ENCODE assay signal across 25 mouse cellular contexts in the genomic region with DNA sequence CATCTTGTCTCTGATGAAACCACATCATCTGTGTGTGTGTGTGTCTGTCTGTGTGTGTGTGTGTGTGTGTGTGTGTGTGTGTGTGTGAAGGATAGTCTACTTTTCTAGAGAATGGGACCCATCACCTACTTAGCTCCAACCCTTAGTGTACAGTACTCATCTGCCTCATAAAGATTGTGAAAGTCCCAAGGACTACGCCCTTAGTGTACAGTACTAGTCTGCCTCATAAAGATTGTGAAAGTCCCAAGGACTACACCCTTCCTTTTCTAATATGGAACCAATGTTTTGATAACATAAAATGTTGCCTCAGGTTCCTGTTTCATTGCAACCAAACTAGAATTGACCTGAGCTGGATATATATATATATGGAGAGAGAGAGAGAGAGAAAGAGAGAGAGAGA.
DNase-seq lines count a peak whose midpoint lies in the region; ATAC-seq and TF ChIP-seq lines count a peak whose summit lies in the region.
"Had no signal": no experiment of that assay in that cellular context is flagged by ENCODE, and none has a peak within 500 bp of the region (broad histone marks: within the 10 kb centered on the region; RNA-seq: fewer than 3 reads in every experiment).

No protein-coding gene starts in this region.

- no peaks in the 10 kb centered on the region for H3K27me3 ChIP-seq in liver, postnatal 0 days (ENCODE audit: insufficient read depth, low read length)
- no peaks in the 10 kb centered on the region for H3K27me3 ChIP-seq in liver, embryonic 12.5 days (replicated peaks)
- no peaks in the 10 kb centered on the region for H3K27me3 ChIP-seq in MEL (ENCODE audit: control insufficient read depth in 1 of 2, insufficient read depth in 2 of 2, low read length in 2 of 2)
- no peaks in the 10 kb centered on the region for H3K27me3 ChIP-seq in intestine, embryonic 15.5 days (replicated peaks)
- H3K27me3 ChIP-seq: embryonic facial prominence, embryonic 13.5 days; forebrain, embryonic 15.5 days; heart, embryonic 15.5 days; hindbrain, embryonic 13.5 days; limb, embryonic 13.5 days; liver, embryonic 15.5 days; neural tube, embryonic 15.5 days had no signal

- no peak; the same call in 1 of the 2 replicates for TF ChIP-seq EP300 in liver, postnatal 0 days (IDR thresholded peaks at IDR 0.05; ENCODE audit: low read depth)
- TF ChIP-seq EP300 in MEL (IDR thresholded peaks at IDR 0.05; ENCODE audit: low read depth in 1 of 2, low read length in 2 of 2) = peak; percentile 57 to 66

- TF ChIP-seq POLR2A in MEL (IDR thresholded peaks at IDR 0.05; ENCODE audit: control insufficient read depth in 1 of 2, insufficient read depth in 1 of 2, low read depth in 1 of 2, low read length in 2 of 2, poor library complexity in 1 of 2) = no peak

- intact Hi-C loops in gastrocnemius, postnatal 14 days (cut with DNase I; ENCODE audit: low total_unique reads) = no loop called here

- no peaks in the 10 kb centered on the region for H3K36me3 ChIP-seq in liver, postnatal 0 days (replicated peaks; ENCODE audit: insufficient read depth, low read length)
- no peaks in the 10 kb centered on the region for H3K36me3 ChIP-seq in liver, embryonic 12.5 days
- H3K36me3 ChIP-seq in MEL (ENCODE audit: control insufficient read depth in 1 of 2, insufficient read depth in 2 of 2, low read length in 2 of 2) = peaks cover 0 to 10% of the 10 kb centered on the region in 2 experiments; a peak in 2 of 4 replicates
- no peaks in the 10 kb centered on the region for H3K36me3 ChIP-seq in intestine, embryonic 15.5 days
- H3K36me3 ChIP-seq: embryonic facial prominence, embryonic 13.5 days; forebrain, embryonic 10.5 days; forebrain, embryonic 15.5 days; heart, embryonic 10.5 days; heart, embryonic 15.5 days; hindbrain, embryonic 13.5 days; limb, embryonic 13.5 days; liver, embryonic 15.5 days; neural tube, embryonic 15.5 days had no signal

- H3K4me2 ChIP-seq in liver, postnatal 0 days (ENCODE audit: low read depth, low read length) = no peak overlapping the region
- H3K4me2 ChIP-seq in liver, embryonic 12.5 days = no peak overlapping the region
- H3K4me2 ChIP-seq in intestine, embryonic 15.5 days (replicated peaks) = no peak overlapping the region
- H3K4me2 ChIP-seq: embryonic facial prominence, embryonic 13.5 days; forebrain, embryonic 15.5 days; heart, embryonic 15.5 days; hindbrain, embryonic 13.5 days; limb, embryonic 13.5 days; liver, embryonic 15.5 days; neural tube, embryonic 15.5 days had no signal

- no peak for TF ChIP-seq RAD21 in MEL (IDR thresholded peaks at IDR 0.05; ENCODE audit: low read depth, low read length)

- H3K4me1 ChIP-seq in liver, postnatal 0 days (ENCODE audit: insufficient read depth) = peaks cover 9% of the 10 kb centered on the region; the same call in 1 of the 2 replicates
- H3K4me1 ChIP-seq in liver, embryonic 12.5 days = no peaks in the 10 kb centered on the region
- H3K4me1 ChIP-seq in MEL (ENCODE audit: control insufficient read depth in 1 of 2, insufficient read depth in 2 of 2, low read length in 2 of 2) = peaks cover 0 to 12% of the 10 kb centered on the region in 2 experiments; a peak in 3 of 4 replicates
- no peaks in the 10 kb centered on the region for H3K4me1 ChIP-seq in intestine, embryonic 15.5 days (replicated peaks)
- H3K4me1 ChIP-seq: embryonic facial prominence, embryonic 13.5 days; forebrain, embryonic 10.5 days; forebrain, embryonic 15.5 days; heart, embryonic 10.5 days; heart, embryonic 15.5 days; hindbrain, embryonic 13.5 days; liver, embryonic 15.5 days; neural tube, embryonic 15.5 days had no signal

- no peak for TF ChIP-seq CTCF in liver, postnatal 0 days (IDR thresholded peaks at IDR 0.05; ENCODE audit: low read depth)
- no peak for TF ChIP-seq CTCF in MEL (IDR thresholded peaks at IDR 0.05 in 2 of 3, conservative IDR thresholded peaks at IDR 0.05 in 1 of 3; ENCODE audit: control insufficient read depth in 1 of 3, insufficient read depth in 1 of 3, low read depth in 2 of 3, low read length in 3 of 3, poor library complexity in 1 of 3, severe bottlenecking in 1 of 3)

- no peak for DNase-seq in liver, postnatal 0 days
- DNase-seq in MEL (ENCODE audit: low read depth, low spot score) = peak; percentile 51
- DNase-seq in gastrocnemius, postnatal 14 days = no peak
- no peak for DNase-seq in urinary bladder, postnatal 10 days (ENCODE audit: low spot score)
- DNase-seq: adrenal gland, postnatal 10 days; cerebellum, adult 11 months; cerebellum, adult 9-11 months; heart, postnatal 4 days; lung, postnatal 14 days; midbrain, embryonic 14.5 days; retina, postnatal 1 day; right cerebral cortex, postnatal 14 days; thymus, postnatal 4 days had no signal

- H3K9me3 ChIP-seq in liver, postnatal 0 days (ENCODE audit: low read length) = no peaks in the 10 kb centered on the region
- H3K9me3 ChIP-seq in liver, embryonic 12.5 days (replicated peaks) = no peaks in the 10 kb centered on the region
- no peaks in the 10 kb centered on the region for H3K9me3 ChIP-seq in MEL (replicated peaks; ENCODE audit: insufficient read depth, low read length)
- no peaks in the 10 kb centered on the region for H3K9me3 ChIP-seq in intestine, embryonic 15.5 days
- H3K9me3 ChIP-seq: embryonic facial prominence, embryonic 13.5 days; forebrain, embryonic 10.5 days; forebrain, embryonic 15.5 days; heart, embryonic 10.5 days; heart, embryonic 15.5 days; hindbrain, embryonic 13.5 days; limb, embryonic 13.5 days; liver, embryonic 15.5 days; neural tube, embryonic 15.5 days had no signal

- no peak overlapping the region for H3K9ac ChIP-seq in liver, postnatal 0 days (replicated peaks)
- H3K9ac ChIP-seq in liver, embryonic 12.5 days = no peak overlapping the region
- no peak overlapping the region for H3K9ac ChIP-seq in MEL (ENCODE audit: control insufficient read depth, low read depth, low read length, poor library complexity, severe bottlenecking)
- no peak overlapping the region for H3K9ac ChIP-seq in intestine, embryonic 15.5 days
- H3K9ac ChIP-seq: embryonic facial prominence, embryonic 13.5 days; forebrain, embryonic 15.5 days; heart, embryonic 15.5 days; hindbrain, embryonic 13.5 days; limb, embryonic 13.5 days; liver, embryonic 15.5 days; neural tube, embryonic 15.5 days had no signal

- no peak overlapping the region for H3K27ac ChIP-seq in liver, postnatal 0 days (ENCODE audit: low read depth)
- no peak overlapping the region for H3K27ac ChIP-seq in liver, embryonic 12.5 days
- no peak overlapping the region; the same call in 1 of the 2 replicates for H3K27ac ChIP-seq in MEL (ENCODE audit: control insufficient read depth, low read depth, low read length)
- no peak overlapping the region for H3K27ac ChIP-seq in intestine, embryonic 15.5 days
- H3K27ac ChIP-seq: embryonic facial prominence, embryonic 13.5 days; forebrain, embryonic 10.5 days; forebrain, embryonic 15.5 days; heart, embryonic 10.5 days; heart, embryonic 15.5 days; hindbrain, embryonic 13.5 days; limb, embryonic 13.5 days; liver, embryonic 15.5 days; neural tube, embryonic 15.5 days had no signal

- H3K79me2 ChIP-seq in MEL (ENCODE audit: control insufficient read depth, insufficient read depth, low read length, poor library complexity) = no peaks in the 10 kb centered on the region

- H3K4me3 ChIP-seq in liver, postnatal 0 days (ENCODE audit: low read depth, low read length) = no peak overlapping the region
- no peak overlapping the region for H3K4me3 ChIP-seq in liver, embryonic 12.5 days
- no peak overlapping the region for H3K4me3 ChIP-seq in MEL (ENCODE audit: control insufficient read depth in 1 of 2, insufficient read depth in 1 of 2, low read depth in 2 of 2, low read length in 2 of 2)
- no peak overlapping the region for H3K4me3 ChIP-seq in intestine, embryonic 15.5 days (replicated peaks)
- H3K4me3 ChIP-seq: embryonic facial prominence, embryonic 13.5 days; forebrain, embryonic 10.5 days; forebrain, embryonic 15.5 days; heart, embryonic 10.5 days; heart, embryonic 15.5 days; hindbrain, embryonic 13.5 days; limb, embryonic 13.5 days; liver, embryonic 15.5 days; neural tube, embryonic 15.5 days had no signal

- ATAC-seq in liver, postnatal 0 days = peak; percentile 66
- ATAC-seq in liver, embryonic 12.5 days = no peak
- peak; percentile 61 for ATAC-seq in intestine, embryonic 15.5 days
- peak; percentile 47 for ATAC-seq in megakaryocyte progenitor cell, adult 5-6 weeks (replicated peaks; ENCODE audit: poor library complexity)
- ATAC-seq: forebrain, embryonic 15.5 days had no signal

- WGBS in liver, postnatal 0 days (ENCODE audit: insufficient replicate concordance) = 76% methylated on average over 1 of the region's 1 CpGs
- 79% methylated on average over 1 of the region's 1 CpGs for WGBS in liver, embryonic 12.5 days (ENCODE audit: insufficient replicate concordance)
- 83% methylated on average over 1 of the region's 1 CpGs for WGBS in intestine, embryonic 15.5 days

TF ChIP-seq in MEL, 35 proteins besides CTCF, POLR2A, EP300 and RAD21:
- TF ChIP-seq USF1 (IDR thresholded peaks at IDR 0.05; ENCODE audit: low read depth, low read length) = no peak
- peak; percentile 44; the same call in 1 of the 2 replicates for TF ChIP-seq TAL1 (IDR thresholded peaks at IDR 0.05; ENCODE audit: low read length)
- TF ChIP-seq MAX (IDR thresholded peaks at IDR 0.05; ENCODE audit: low read length) = no peak
- no peak for TF ChIP-seq KAT2A (conservative IDR thresholded peaks at IDR 0.05; ENCODE audit: low read depth, low read length)
- TF ChIP-seq HCFC1 (IDR thresholded peaks at IDR 0.05; ENCODE audit: low read depth, low read length) = no peak
- no peak for TF ChIP-seq CHD2 (IDR thresholded peaks at IDR 0.05; ENCODE audit: low read length)
- no peak for TF ChIP-seq E2F4 (IDR thresholded peaks at IDR 0.05; ENCODE audit: borderline replicate concordance, low read depth, low read length)
- no peak for TF ChIP-seq ZMIZ1 (IDR thresholded peaks at IDR 0.05; ENCODE audit: low read depth, low read length)
- TF ChIP-seq GATA1 (IDR thresholded peaks at IDR 0.05; ENCODE audit: low read depth, low read length) = no peak
- TF ChIP-seq MEF2A (IDR thresholded peaks at IDR 0.05; ENCODE audit: extremely low read depth, insufficient replicate concordance, low read depth, low read length, poor library complexity, severe bottlenecking) = no peak
- no peak for TF ChIP-seq MAFK (IDR thresholded peaks at IDR 0.05; ENCODE audit: borderline replicate concordance, low read depth, low read length)
- TF ChIP-seq JUND (IDR thresholded peaks at IDR 0.05; ENCODE audit: low read depth, low read length) = 0 out of 2 replicates have a peak, but pooled peaks have one; percentile 24
- TF ChIP-seq RCOR1 (IDR thresholded peaks at IDR 0.05; ENCODE audit: low read depth, low read length) = no peak
